Mouse (Mus musculus): ENCODE results near the gene Hs3st3b1.
A peak's percentile ranks its signal among the peaks of the same experiment; 100 is the strongest.

The Hs3st3b1 gene

GRCm38 (mm10) chr11:63924286-63924930, 2.3 kb upstream of the Hs3st3b1 start:
- DNase-seq (ENCODE audit: low read depth, low spot score): peak; percentile 85

- peak; percentile 14 for DNase-seq (ENCODE audit: low read depth, low spot score)
Measured at GRCm38 (mm10) chr11:63923386-63923785, 1.3 kb upstream of the Hs3st3b1 start.

GRCm38 (mm10) chr11:63921044-63921951, 792 bp downstream of the Hs3st3b1 start:
- DNase-seq (ENCODE audit: low read depth, low spot score): peak; percentile 10

GRCm38 (mm10) chr11:63920531-63920930, 1.6 kb downstream of the Hs3st3b1 start:
- peak; percentile 82 for DNase-seq (ENCODE audit: low read depth, low spot score)

GRCm38 (mm10) chr11:63919211-63920098, 2.6 kb downstream of the Hs3st3b1 start:
- peak; percentile 24 for DNase-seq (ENCODE audit: low read depth, low spot score)

- DNase-seq (ENCODE audit: low read depth, low spot score): no peak
Measured at GRCm38 (mm10) chr11:63918321-63919105, 3.6 kb downstream of the Hs3st3b1 start.

GRCm38 (mm10) chr11:63917561-63917960, 4.5 kb downstream of the Hs3st3b1 start:
- no peak for DNase-seq (ENCODE audit: low read depth, low spot score)

- peak; percentile 84 for DNase-seq (ENCODE audit: low read depth, low spot score)
Measured at GRCm38 (mm10) chr11:63914388-63914787, 7.7 kb downstream of the Hs3st3b1 start.

GRCm38 (mm10) chr11:63913936-63914335, 8.2 kb downstream of the Hs3st3b1 start:
- DNase-seq (ENCODE audit: low read depth, low spot score): no peak

GRCm38 (mm10) chr11:63911001-63911400, 11.1 kb downstream of the Hs3st3b1 start:
- no peak for DNase-seq (ENCODE audit: low read depth, low spot score)

- no peak for DNase-seq (ENCODE audit: low read depth, low spot score)
Measured at GRCm38 (mm10) chr11:63909961-63910360, 12.1 kb downstream of the Hs3st3b1 start.

- DNase-seq (ENCODE audit: low read depth, low spot score): no peak
Measured at GRCm38 (mm10) chr11:63908500-63908899, 13.6 kb downstream of the Hs3st3b1 start.

- DNase-seq (ENCODE audit: low read depth, low spot score): no peak
Measured at GRCm38 (mm10) chr11:63906552-63907353, 15.3 kb downstream of the Hs3st3b1 start.

GRCm38 (mm10) chr11:63904787-63905186, 17.3 kb downstream of the Hs3st3b1 start:
- DNase-seq (ENCODE audit: low read depth, low spot score): no peak

- peak; percentile 86 for DNase-seq (ENCODE audit: low read depth, low spot score)
Measured at GRCm38 (mm10) chr11:63898509-63899168, 23.5 kb downstream of the Hs3st3b1 start.

GRCm38 (mm10) chr11:63897856-63898508, 24.1 kb downstream of the Hs3st3b1 start:
- peak; percentile 69 for DNase-seq (ENCODE audit: low read depth, low spot score)

- no peak for DNase-seq (ENCODE audit: low read depth, low spot score)
Measured at GRCm38 (mm10) chr11:63897011-63897410, 25.1 kb downstream of the Hs3st3b1 start.

- no peak for DNase-seq (ENCODE audit: low read depth, low spot score)
Measured at GRCm38 (mm10) chr11:63894188-63894587, 27.9 kb downstream of the Hs3st3b1 start.

- DNase-seq (ENCODE audit: low read depth, low spot score): no peak
Measured at GRCm38 (mm10) chr11:63893557-63893956, 28.5 kb downstream of the Hs3st3b1 start.
